Mouse (Mus musculus): ENCODE data around the gene Klra1. TPM values are rescaled to one million over a fixed set of nuclear protein-coding genes. Genes with fewer than 3 reads are reported as not detected.
A peak's percentile ranks its signal among the peaks of the same experiment; 100 is the strongest.
"Not testable (repeated sequence)": the region's sequence is repeated elsewhere in the genome, so short reads cannot be mapped to it uniquely, and the experiment has no call there.

Gene Klra1
- not detected in 2 replicates for polyA plus RNA-seq (2016; fragmentation: Nextera tagmentation; extraction: Ambion mirVana)

DNA sequence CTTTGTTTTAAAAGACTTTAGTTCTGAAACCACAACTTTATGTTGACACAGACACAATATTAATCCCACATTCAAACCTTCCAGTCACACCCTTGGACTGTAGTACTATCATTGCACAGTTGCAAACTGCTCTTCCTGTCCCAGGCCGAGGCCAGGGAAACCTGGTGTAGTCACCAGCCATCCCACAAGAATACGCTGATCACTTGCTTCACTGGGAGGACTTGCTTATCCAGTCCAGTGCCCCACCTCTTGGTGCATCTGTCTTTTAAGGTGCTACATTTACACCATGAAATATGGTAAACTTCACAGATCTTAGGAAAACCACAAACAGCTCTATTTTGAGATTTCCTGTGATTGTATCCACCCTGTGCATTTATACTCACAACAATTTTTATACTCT, at the start of gene Klra1:
TSS of gene Klra1 (minus strand) at position 125 of the 400 bp plus-strand sequence.
- no peaks in the 10 kb centered on the region for H3K4me1 ChIP-seq
- no peaks in the 10 kb centered on the region for H3K36me3 ChIP-seq
- H3K27me3 ChIP-seq (replicated peaks) = no peaks in the 10 kb centered on the region
- 57% methylated on average over 2 of the region's 2 CpGs for WGBS (ENCODE audit: insufficient replicate concordance)
- no peak within 1 kb of the TSS for H3K9ac ChIP-seq
- H3K4me2 ChIP-seq = no peak within 1 kb of the TSS
- no peak within 1 kb of the TSS for H3K4me3 ChIP-seq
- no peak for ATAC-seq
- no peaks in the 10 kb centered on the region for H3K9me3 ChIP-seq (replicated peaks)
- no peak within 1 kb of the TSS for H3K27ac ChIP-seq

DNA sequence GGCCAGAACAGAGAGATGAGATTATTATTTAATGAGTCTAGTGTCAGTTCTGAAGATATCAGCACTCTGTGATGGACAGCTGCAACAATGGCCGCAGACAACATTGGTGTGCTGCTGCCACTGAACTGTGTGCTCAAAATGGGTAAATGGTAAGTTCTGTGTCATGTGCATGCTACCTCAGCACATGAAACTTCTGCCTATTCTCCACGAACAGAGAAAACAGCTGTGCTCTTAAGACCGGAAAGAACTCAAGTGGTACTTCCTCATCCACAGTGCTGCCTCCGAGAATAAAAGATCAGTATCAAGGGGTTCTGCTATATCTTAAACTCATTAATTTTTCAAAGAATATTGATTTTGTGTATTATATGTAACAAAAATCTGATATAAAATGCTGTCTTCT, 42.8 kb upstream of the Klra1 start:
- no peak overlapping the region for H3K27ac ChIP-seq
- WGBS (ENCODE audit: insufficient replicate concordance) = 56% methylated on average over 4 of the region's 4 CpGs
- H3K9me3 ChIP-seq (replicated peaks) = no peaks in the 10 kb centered on the region
- no peak overlapping the region for H3K4me3 ChIP-seq
- no peak overlapping the region for H3K4me2 ChIP-seq
- H3K27me3 ChIP-seq (replicated peaks) = no peaks in the 10 kb centered on the region
- no peaks in the 10 kb centered on the region for H3K36me3 ChIP-seq
- ATAC-seq = no peak
- H3K4me1 ChIP-seq = no peaks in the 10 kb centered on the region
- H3K9ac ChIP-seq = no peak overlapping the region

DNA sequence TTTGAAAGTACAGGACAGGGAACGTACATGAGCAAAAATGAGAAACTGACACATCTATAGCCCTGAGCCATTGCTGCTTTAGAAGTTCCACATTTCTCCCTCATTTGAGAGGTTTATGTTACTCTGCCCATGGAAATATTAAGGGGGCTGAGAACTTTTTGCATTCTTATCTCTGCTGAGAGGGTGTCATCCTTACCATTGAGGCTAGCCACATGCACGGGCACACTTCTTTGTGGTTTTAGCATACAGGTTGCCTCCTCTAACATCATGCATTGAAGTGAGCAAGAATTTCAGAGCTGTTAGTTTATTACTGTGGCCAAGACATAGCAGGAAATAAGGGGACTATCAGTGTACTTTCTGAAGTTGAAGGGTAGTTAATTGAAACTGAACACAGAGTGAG, 32.5 kb upstream of the Klra1 start:
- 0 out of 2 replicates have a peak, but pooled peaks cover 5% of the 10 kb centered on the region for H3K9me3 ChIP-seq (replicated peaks)
- H3K4me2 ChIP-seq = no peak overlapping the region
- H3K9ac ChIP-seq = no peak overlapping the region
- no peaks in the 10 kb centered on the region for H3K4me1 ChIP-seq
- WGBS (ENCODE audit: insufficient replicate concordance) = 70% methylated on average over 2 of the region's 2 CpGs
- no peaks in the 10 kb centered on the region for H3K27me3 ChIP-seq (replicated peaks)
- H3K36me3 ChIP-seq = no peaks in the 10 kb centered on the region
- ATAC-seq = no peak
- H3K4me3 ChIP-seq = no peak overlapping the region
- H3K27ac ChIP-seq = no peak overlapping the region

DNA sequence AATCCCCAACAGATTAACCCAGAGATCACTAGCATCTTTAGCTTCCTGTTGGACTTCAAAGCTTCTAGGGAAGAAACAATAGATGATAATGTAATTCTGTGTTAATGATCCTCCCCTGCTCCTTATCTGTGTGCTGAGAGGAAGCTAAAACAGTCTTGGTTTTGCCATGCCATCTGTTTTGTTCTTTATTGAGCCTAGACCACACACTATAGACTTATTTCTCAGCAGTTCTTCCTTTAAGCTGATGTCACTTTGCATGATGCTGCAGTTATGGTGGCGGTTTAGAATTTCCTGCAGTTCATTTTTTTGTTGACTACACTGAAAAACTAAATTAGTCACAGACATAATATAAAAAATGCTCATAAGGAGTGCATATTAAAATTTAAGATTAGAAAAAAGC, 18.2 kb upstream of the Klra1 start:
- no peaks in the 10 kb centered on the region for H3K36me3 ChIP-seq
- 0 out of 2 replicates have a peak, but pooled peaks cover 4% of the 10 kb centered on the region for H3K9me3 ChIP-seq (replicated peaks)
- no peak overlapping the region for H3K4me3 ChIP-seq
- no peak overlapping the region for H3K9ac ChIP-seq
- H3K4me2 ChIP-seq = no peak overlapping the region
- no peak overlapping the region for H3K27ac ChIP-seq
- no peaks in the 10 kb centered on the region for H3K4me1 ChIP-seq
- 42% methylated on average over 1 of the region's 1 CpGs for WGBS (ENCODE audit: insufficient replicate concordance)
- no peaks in the 10 kb centered on the region for H3K27me3 ChIP-seq (replicated peaks)
- no peak for ATAC-seq

DNA sequence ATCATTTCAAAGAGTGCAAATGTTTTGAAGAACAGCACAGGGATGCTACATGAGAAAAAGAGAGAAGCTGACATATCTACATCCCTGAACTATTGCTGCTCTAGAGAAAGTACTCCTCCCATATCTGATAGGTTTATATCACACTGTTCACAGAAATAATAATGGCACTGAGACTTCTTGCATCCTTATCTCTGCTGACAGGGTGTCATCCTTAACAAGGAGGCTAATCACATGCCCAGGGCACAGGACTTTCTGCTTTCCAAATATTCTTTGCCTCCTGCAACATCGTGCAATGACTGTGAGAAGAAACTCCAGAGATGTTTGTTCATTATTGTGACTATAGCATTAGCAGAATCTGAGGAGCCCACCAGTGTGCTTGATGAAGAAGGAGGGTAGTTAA, 871 bp downstream of the Klra1 start:
- no peaks in the 10 kb centered on the region for H3K9me3 ChIP-seq (replicated peaks)
- no peak overlapping the region for H3K9ac ChIP-seq
- no peak for ATAC-seq
- H3K4me3 ChIP-seq = no peak overlapping the region
- no peak overlapping the region for H3K27ac ChIP-seq
- WGBS (ENCODE audit: insufficient replicate concordance) = 52% methylated on average over 1 of the region's 1 CpGs
- H3K4me1 ChIP-seq = no peaks in the 10 kb centered on the region
- no peaks in the 10 kb centered on the region for H3K27me3 ChIP-seq (replicated peaks)
- H3K4me2 ChIP-seq = no peak overlapping the region
- no peaks in the 10 kb centered on the region for H3K36me3 ChIP-seq

DNA sequence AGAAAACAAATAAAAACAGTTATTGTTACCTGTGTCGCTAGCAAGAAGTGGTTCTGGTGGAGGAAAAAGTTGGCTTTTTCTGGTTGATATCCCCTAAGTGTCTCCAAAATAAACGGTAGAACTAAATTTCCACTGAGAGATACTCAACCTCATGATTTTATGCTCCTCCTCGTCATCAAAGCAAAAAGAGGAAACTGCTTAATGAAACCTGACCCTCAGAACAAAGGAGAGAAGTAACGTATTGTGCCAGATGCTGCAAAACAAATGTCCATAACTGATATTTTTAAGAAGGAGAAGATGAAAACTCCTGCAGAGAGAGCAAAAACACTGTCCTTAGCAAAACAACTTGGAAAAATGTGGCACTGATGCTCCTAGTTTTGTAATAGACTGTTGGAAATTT, 4.3 kb downstream of the Klra1 start:
- no peak overlapping the region for H3K4me2 ChIP-seq
- ATAC-seq = no peak
- 57% methylated on average over 4 of the region's 4 CpGs for WGBS (ENCODE audit: insufficient replicate concordance)
- no peaks in the 10 kb centered on the region for H3K9me3 ChIP-seq (replicated peaks)
- H3K27me3 ChIP-seq (replicated peaks) = no peaks in the 10 kb centered on the region
- H3K9ac ChIP-seq = no peak overlapping the region
- H3K4me1 ChIP-seq = no peaks in the 10 kb centered on the region
- no peak overlapping the region for H3K27ac ChIP-seq
- no peak overlapping the region for H3K4me3 ChIP-seq
- no peaks in the 10 kb centered on the region for H3K36me3 ChIP-seq

DNA sequence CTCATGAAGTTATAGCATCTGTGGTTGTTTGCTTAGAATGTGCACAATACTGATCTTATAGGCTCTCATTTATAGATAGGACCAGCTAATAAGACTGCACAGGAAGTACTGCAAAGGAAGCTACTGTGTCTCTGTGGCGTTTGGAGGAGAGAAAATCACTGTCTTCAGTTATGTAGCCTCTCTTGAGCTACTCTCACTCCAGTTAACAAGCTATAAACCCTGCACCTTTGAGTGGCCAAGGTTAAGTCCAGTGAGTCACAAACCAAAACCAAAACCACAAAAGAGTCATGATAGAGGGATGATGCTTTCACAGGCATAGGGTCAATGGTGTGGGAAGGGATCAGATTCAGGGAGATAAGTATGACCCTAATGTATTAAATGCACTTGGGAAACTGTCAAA, 41.3 kb downstream of the Klra1 start:
- WGBS (ENCODE audit: insufficient replicate concordance) = 11% methylated on average over 1 of the region's 1 CpGs

DNA sequence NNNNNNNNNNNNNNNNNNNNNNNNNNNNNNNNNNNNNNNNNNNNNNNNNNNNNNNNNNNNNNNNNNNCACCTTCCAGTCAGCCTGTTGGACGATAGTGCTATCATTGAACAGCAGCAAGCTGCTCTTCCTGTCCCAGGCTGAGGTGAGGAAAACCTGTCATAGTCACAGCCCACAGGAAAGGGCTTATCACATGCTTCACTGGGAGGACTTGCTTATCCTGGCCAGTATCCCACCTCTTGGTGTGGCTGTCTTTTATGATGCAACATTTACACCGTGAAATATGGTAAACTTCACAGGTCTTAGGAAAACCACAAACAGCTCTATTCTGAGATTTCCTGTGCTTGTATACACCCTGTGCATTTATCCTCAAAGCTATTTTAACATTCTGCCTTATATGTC, 44.7 kb downstream of the Klra1 start:
- H3K9me3 ChIP-seq (replicated peaks); H3K27me3 ChIP-seq (replicated peaks); H3K4me3 ChIP-seq; H3K9ac ChIP-seq; H3K36me3 ChIP-seq; H3K27ac ChIP-seq; H3K4me1 ChIP-seq; H3K4me2 ChIP-seq: not testable (repeated sequence)
- 39% methylated on average over 2 of the region's 2 CpGs for WGBS (ENCODE audit: insufficient replicate concordance)
- ATAC-seq = peak; percentile 27; the same call in 1 of the 2 replicates

More for the DNA sequence above, 41.3 kb downstream of the Klra1 start:
- not testable (repeated sequence) for H3K4me3 ChIP-seq; H3K9ac ChIP-seq; H3K4me2 ChIP-seq; ATAC-seq; H3K36me3 ChIP-seq; H3K27me3 ChIP-seq (replicated peaks); H3K9me3 ChIP-seq (replicated peaks); H3K27ac ChIP-seq; H3K4me1 ChIP-seq

DNA sequence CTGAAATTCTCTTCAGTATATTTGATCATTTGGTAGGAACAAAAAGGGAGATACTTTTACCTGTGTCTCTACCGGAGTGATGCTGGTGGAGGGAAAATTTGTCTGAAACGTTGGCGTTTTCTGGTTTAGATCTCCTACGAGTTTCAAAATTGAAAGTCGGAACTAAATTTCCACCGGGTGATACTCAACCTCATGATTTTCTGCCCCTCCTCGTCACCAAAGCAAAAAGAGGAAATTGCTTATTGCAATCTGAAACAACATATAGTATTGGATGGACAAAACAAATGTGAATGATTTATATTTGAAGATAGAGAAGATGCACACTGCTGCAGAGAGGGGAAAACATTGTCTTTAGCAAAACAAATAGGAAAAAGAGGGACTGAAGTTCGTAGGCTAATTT, 49.3 kb downstream of the Klra1 start, which contains the start of gene Klra3:
TSS of gene Klra3 (minus strand) at position 164 of the 400 bp plus-strand sequence.
- 69% methylated on average over 8 of the region's 8 CpGs for WGBS (ENCODE audit: insufficient replicate concordance)
- Histone ChIP-seq H3K4me1 (no peaks in the 10 kb centered on the region), H3K4me2 (no peak within 1 kb of the TSS), H3K36me3 (no peaks in the 10 kb centered on the region), H3K9ac (no peak within 1 kb of the TSS), H3K27ac (no peak within 1 kb of the TSS), H3K4me3 (no peak within 1 kb of the TSS), H3K9me3 (replicated peaks) (no peaks in the 10 kb centered on the region), H3K27me3 (replicated peaks) (no peaks in the 10 kb centered on the region)
- no peak for ATAC-seq

Other genes with a start within 250 kb of the Klra1 start
- not detected in 2 replicates for gene Klra9, start 193.8 kb downstream of the Klra1 start, polyA plus RNA-seq (2016; fragmentation: Nextera tagmentation; extraction: Ambion mirVana)
- gene Klra7, start 153.6 kb downstream of the Klra1 start, polyA plus RNA-seq (2016; fragmentation: Nextera tagmentation; extraction: Ambion mirVana) = not detected in 2 replicates
- gene Klra10, start 104.9 kb downstream of the Klra1 start, polyA plus RNA-seq (2016; fragmentation: Nextera tagmentation; extraction: Ambion mirVana) = not detected in 2 replicates
- gene Klra3, start 49.3 kb downstream of the Klra1 start, polyA plus RNA-seq (2016; fragmentation: Nextera tagmentation; extraction: Ambion mirVana) = not detected in 2 replicates

All from liver, embryonic 12.5 days (tissue).